Mouse (Mus musculus): ENCODE results near the gene Irak4.
A peak's percentile ranks its signal among the peaks of the same experiment; 100 is the strongest.

The Irak4 gene

DNA sequence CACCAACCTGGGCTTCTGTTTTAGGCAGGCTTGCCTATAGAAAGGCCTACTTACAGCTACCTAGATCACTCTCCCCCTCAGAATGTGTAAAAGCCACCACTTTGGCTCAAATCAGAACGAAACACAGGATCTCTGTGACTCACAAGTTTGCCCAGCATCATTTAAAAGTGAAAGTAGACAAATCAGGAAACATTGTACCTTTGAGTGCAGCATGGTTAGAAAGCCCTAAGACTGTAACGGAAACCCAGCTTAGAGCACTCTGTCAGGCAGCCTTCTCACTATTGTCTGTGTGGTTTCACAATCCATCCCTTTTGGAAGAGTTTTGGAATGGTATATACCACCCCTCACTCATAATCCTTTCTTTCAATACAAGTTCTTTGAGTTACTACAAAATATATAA lies 21.5 kb downstream of the Irak4 start:
- DNase-seq = no peak

DNA sequence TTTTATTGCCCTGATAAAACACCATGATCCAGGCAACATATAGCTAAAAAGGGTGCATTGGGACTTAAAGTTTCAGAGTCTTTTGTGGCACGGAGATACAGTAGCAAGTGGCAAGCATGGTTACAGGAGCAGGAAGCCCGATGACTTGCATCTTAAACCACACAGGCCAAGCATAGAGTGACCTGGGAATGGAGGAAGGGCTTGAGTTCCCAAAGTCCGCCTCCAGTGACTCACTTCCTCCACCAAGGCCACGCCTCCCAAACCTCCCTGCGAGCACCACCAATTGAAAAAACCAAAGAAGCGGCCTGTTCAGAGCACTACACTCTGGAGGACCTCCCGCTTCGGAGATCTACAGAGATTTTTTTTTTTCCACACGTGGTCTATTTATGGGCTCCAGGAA lies 22.4 kb downstream of the Irak4 start:
- DNase-seq = peak; percentile 19

DNA sequence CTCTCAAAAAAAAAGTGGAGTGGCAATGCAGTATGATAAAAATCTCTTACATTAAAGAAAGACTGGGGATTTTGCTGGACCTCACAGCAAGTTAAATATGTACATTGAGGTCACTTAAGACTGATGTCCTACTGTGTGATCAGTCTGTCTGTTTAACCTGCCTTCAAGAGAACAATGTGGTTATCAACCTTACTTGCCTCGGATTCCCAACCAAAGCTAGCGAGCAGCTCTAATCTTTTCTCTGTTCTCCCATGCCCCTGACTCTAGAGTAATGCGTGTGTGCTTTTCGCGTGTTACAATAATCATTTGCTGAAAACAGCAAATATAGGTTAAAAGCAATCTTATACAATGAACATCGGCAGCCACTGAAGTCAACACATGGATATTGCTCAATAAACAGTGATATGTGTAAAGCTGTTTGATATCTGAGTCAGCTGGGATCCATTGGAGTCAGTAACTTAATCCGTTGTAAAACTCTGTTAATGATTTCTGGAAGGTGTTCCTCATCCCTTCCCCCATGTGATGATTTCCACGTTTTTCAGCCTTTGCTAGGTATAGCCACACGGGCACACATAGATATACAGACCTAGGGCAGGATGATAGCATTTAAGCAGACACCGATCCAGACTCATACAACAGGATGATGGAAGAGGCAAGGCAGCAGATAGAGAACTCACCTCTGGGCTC lies 25.2 kb downstream of the Irak4 start:
- no peak for DNase-seq

DNA sequence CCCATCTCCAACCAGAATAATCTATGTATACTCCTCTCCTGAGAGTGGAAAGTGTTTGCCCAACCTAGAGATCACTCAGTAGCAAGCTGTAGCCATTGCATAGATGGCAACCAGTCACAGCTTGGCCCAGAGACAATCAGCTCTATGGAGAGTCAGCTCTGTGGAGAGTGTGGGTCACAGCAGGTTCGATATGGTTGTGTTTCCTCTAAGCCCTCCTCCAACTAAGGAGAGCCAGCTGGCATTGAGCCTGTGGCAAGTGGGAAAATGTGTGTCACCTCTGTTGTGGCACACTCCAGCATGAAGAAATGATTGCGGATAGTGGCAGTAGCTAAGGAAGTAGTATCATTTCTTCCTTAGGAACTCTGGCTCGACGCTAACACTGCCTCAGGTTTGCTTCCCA lies 28.1 kb downstream of the Irak4 start:
- no peak for DNase-seq

DNA sequence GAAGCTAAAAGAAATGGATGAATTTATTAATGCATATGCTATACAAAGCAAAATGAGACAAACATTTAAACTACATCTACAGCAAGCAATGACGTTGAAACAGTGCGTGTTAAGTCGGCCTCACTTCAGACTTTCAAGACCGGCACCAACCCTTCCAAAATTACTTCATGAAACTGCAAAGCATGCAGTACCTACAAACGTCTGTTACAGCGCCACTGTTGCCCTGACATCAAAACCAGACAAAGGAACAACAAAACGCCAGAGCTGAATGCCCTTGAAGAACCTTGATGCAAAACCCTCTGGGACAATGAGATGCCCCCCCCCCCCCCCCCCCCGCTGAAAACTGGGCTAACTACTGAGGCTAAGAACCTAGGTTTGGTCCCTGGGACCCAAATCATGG lies 29.3 kb downstream of the Irak4 start:
- no peak for DNase-seq

DNA sequence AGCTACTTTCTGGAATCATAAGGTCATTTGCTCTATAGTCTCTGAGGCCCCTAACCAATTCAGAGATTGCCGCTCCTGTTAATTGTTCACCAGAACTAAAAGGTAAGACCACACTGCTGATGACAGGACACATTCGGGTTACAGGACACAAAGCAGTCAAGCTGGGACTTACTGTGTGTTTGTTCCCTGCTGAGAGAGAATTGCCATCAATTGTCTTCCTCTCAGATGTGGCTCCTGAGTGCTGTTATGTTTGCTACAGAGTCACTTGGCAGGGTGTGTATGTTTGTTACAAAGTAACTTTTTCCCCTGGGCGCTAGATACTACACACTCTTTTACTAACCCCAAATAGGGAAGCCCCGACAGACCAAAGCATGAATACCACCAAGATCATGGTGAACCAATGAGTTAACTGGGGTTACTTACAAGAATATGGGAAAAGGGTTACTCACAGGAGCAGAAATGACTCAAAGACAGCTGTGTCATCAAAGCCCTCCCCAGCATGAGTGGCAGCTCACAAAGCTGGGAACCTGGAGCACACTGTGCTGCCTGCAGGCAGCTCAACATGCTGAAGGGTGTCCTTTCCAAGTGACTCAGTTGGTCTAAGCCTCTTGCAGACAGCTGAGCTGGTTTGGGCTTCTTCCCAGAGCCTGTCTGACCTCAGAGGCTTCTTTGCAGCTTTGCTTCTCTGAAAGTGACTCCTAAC lies 31.3 kb downstream of the Irak4 start:
- no peak for DNase-seq

DNA sequence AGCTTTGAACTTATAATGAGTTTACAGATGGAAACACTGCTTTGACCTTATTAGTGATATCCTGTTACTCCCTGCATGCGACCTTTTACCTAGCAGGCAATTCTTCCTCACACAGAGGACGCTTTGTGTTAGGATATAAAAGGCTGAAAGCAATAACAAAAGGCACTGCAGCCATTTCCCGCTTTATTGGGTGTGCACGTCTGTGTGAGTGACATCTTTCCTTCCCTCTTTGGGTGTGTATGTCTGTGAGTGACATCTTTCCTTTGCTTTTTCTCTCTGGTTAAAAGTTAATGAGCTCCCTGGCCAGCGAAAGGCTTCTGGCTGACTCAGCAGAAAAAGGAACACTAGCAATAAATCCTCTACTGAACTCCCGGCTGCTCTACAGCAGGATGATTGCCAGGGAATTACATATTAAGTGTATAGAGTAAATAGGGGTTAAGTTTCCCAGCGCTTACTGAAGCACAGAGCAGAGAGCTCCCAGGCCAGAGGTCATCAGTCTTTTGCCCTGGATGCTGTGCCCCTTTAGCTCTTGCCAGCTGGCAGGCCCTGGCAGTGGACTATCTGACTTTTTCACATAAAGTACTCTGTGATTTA lies 38.7 kb downstream of the Irak4 start:
- DNase-seq = no peak

DNA sequence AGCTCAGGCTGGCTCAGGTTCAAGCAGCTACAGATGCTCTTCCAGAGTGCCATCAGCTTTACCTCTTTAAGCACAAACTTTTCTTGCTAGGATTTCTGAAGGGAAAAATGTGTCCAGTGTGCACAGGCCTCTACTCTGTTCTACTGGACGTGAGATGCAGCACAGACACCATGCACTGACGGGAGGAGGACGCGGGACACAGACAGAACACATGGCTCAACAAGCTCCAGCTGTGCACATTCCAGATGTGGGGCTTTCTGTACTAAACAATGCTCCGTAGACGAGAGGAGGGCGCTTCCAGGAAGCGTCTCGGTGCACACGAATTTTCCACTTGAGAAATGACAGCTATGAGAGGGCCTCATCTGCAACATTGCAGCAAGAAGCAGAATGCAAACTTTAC lies 39.7 kb downstream of the Irak4 start:
- no peak for DNase-seq

DNA sequence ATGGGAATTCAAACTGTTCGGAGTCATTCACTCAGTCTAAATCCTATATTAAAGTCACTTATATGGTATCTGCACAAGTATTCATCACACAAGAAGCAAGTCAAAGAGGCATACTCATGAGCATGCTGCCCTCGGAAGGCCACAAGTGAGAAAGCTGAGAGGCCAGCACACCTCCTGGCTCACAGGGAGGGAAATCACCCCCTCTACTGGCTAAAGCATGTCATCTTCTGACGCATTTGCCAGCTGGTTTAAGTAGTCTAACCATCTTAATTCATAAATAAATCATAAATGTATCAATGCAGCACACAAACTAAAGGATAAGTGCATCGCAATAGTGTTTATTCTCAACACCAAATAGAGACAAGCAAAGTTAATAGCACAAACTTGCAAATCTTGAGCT lies 41.3 kb downstream of the Irak4 start:
- no peak for DNase-seq

DNA sequence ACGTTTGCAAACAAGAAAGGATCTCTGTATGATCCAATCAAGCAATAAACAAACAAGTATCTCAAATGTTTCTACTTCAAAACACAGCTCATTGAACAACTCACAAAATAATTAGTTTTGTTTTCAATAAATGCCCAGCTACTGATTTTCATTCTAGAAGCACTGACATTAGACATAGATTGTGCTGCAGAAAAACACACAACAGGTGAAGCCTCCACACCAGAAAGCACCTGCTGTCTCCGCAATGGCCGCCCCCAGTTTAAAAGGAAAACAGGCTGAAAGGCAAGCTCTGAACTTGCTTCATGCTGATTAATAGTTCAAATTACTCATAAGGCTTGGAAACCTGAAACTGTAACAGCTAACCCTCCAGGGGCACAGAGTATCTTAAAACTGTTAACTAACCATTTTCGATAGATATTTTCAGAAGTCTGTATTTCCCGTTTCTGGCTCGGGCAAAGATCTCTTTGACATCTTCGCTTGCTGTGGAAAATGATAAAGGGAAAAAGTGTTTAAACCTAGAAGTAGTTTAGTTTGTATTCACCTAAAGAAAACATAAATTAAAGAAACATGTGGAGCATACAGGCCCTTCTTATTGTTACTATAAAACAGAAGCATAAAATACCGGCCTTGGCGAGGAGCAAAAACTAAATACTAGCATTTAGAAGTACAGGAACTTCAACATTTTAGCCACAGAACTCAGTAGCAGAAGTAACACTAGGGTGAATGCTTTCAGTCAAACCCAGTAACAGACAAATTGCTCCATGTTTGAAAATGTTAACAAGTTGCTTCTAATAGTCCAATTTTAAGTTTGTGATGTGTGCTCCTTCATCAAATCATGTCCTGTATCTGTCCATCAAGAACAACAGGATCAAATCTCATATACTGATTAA lies 44.6 kb downstream of the Irak4 start:
- no peak for DNase-seq

DNA sequence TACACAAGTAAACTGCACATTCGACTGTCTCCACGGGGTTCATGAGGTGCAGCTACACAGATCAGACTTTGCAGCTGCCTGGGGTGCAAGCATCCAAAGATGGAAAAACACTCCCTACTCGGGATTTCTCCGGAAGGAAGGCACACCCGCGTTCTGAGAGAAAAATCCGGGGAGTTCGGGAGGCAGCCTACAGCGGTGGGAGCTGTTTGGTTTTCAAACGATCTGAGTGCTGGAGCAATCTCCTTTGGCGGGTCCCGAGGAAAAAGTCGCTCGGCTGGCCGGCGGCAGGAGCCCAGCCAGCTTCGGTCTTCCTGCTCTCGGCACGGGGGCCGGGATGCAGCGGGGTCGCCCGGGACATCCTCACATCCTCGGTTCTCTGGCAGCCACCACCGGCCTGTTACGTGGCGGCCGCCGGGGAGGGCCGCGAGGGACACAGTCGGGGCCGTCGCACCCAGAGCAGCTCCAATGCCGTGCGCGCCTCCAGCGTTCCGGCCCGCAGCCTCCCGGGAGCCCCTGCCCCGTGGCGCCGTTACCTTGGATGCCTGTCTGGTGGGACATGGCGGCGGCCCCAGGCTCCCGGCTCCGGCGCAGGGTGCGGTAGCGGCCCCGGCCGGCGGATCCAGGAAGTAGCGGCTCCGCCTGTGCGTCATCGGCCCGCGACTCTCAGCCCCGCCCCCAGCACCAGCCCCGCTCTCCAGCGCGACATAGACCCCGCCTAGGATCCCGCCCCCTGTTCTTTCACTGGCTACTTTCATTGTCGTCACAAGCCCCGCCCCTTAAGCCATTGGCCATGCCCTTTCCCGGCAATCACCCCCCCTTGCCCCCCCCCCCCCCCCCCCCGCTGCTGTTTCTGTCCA lies 46.0 kb downstream of the Irak4 start, which contains the start of gene Twf1:
Twf1 (minus strand) TSS at position 671 of the 857 bp plus-strand sequence.
- peak; percentile 99 for DNase-seq

DNA sequence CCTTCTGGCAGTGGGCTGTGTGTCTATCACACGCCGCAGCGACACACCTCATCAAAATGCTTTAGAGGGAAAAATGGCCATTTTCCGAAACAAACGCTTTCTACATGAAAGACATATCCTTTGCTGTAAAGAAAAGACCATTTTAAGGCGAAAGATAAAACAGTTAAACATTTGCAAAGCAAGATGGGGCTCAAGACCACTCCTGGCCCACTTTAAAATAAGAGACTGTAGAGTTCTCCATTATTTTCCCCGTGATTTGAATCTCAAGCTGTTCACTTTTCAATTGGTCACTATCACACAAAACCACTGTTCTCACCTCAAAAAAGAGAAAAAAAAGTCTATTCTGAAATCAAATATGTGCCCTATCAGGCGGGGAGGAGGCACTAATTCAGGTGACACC lies 46.6 kb downstream of the Irak4 start:
- DNase-seq = no peak

DNA sequence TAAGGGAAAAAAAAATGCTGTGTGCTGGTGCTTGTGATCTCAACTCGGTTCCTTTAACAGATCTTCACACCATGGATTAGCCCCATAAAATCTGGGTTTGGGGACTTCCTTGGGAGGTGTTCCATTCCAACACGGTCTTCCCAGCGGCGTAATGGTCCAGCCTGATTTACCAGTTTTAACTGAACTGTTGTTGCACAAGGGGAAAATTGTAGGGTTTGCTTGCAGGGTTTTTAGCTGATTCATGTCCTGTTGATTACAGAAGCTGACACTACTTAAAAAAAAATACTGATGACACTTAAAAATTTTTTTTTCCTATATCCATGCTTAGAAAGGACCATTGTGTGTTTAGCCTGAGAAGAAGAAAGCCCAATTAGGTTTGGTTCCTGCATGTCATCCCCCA lies 47.9 kb downstream of the Irak4 start:
- DNase-seq = no peak

DNA sequence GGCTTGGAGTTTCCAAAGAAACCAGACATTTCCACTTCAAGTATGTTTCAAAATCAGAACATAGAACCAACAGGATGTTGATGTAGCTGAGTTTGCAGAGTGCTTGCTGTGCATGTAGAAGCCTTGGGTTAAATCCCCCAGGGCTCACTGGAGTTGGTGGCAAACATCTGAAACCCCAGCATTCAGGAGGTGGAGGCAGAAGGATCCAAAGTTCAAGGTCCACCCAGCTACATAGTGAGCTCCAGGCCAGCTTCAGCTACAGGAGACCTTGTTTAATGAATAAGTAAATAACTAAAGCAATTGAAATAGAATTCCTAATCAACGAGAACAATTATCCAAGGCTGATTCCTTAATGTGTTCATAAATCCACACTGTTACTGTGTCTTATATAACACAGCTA lies 50.1 kb downstream of the Irak4 start:
- no peak for DNase-seq

DNA sequence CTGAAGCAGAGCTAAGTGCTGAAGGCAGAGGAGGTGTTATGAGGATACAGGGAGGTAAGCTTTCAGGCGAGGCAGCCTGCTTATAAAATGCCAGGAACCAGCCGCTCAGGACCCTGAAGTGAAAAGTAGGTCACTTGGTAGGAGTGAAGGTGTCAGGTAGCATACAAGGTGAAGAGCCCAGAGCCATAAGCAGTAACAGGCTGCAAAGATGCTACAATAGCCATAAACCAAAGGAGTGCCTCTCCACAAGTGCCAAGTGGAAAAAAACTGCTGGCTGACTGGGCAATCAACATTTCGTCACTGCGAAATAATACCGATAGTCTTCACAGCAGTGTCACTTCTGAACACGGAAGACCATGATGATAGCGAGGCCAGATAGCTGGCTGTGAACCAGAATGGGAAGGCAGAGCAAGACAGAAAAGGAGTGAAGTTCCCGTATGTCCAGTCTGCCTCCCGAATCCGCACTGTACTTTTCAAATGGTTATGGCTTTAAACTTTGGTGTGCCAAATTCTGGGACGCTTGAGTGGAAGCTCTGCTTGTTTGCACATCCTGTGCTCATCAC lies 56.8 kb downstream of the Irak4 start:
- DNase-seq = no peak

DNA sequence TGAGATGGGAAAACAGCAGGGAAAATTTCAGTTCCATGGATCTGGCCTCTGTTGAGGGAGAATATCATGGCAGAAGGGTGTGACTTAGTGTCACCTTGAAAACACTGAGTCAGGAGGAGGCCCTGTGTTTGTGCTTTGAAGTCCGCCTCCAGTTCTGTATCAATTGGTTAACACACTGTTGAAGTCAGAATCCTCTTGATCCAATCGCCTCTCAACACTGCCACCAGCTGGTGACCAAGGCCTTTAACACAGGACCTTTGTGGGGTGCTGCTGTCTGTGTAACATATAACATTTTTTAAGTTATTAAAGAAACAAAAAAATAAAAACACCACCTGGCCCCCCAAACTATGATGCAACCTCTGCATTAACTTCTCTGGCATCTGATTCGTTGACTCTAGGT lies 57.9 kb downstream of the Irak4 start:
- DNase-seq = peak; percentile 71

DNA sequence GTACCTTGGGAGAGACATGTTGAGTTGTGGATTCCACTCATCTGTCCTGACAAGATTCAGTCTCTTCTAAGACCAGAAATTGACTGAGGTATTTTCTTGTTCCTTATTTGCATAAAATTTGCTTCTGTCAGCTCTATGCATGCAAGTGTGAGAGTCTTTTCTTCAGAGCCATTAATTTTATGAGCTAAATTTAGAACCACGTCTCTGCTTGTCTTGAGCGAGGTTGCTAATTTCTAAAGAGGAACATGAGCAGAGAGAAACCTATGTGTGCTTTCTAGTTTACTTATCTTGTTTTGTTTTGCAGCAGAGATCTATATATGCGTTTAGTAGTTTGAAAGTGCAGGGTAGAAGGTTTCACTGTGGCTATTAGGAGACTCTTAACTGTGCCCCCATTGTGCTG lies 59.0 kb downstream of the Irak4 start:
- DNase-seq = no peak

DNA sequence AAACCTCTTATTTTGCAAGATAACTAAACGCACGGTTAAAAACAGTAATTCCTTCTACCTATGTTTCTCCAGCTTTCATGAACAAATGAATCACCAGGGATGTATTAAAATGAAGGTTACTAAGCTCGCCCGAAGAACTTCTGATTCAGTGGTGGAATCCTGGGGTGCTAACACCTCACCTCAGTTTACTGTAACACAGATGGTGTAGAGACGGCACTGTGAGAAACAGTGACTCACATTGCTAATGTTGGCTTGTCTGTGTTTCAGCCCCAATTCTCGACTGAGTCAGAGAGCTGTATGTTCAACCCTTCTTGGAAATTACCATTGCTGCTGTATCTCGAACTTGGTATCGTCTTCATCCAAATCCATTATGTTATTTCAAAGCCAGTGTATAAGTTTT lies 64.3 kb downstream of the Irak4 start:
- DNase-seq = no peak

DNA sequence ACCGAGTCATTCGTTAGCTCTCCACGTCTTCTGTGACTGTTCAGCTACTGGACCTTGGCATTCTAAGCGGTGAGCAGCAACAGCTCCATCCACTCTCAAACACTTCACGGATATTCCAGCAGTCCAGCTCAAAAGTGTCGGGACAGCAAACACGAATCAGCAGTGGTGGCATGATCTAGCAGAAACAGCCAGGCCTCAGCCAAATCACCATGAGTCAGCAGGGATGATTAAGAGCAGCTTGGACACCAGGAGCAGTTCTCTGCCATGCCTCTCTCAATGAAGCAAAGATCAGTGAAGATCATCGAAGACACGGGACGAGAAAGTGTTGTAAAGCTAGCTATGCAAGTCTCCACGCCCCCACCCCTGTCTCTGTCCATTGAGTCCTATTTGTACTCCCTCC lies 72.6 kb downstream of the Irak4 start:
- DNase-seq = peak; percentile 34

DNA sequence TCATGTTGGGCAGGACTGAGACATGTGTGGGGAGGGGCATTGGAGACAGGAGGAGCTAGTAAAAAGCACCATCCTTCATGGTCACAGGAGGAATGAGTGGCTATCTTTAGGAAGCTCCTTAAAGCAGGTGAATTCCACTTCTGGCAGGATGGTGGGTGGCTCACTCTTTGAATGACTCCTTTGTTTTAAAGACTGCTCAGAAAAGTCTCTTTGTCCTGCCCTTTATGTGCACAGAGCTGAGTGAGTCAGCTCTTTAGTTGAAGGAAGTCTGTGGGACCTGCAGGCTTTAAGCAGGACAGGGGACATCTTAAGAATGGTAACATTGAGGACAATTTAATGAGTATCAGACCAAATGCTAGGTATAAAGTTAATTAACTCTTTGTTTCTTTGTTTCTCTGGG lies 77.5 kb downstream of the Irak4 start:
- DNase-seq = no peak

DNA sequence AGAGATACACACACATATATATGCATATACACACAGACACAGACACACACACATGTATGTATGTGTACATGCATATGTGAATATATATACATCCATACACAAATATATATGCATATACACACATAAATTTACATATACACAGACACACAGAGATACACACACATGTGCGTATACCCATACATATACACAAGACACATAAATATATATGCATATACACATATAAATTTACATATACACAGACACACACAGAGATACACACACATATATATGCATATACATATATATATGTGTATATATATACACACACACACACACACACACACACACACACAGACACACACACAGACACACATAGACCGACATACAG lies 85.0 kb downstream of the Irak4 start:
- no peak for DNase-seq

Data from lung, postnatal 36 days (tissue).